Mouse (Mus musculus): ENCODE results near the gene Cdk6.

GRCm38 (mm10) chr5:3341111-3341911 is at the start of gene Cdk6:
- TF ChIP-seq CTCF (IDR thresholded peaks at IDR 0.05) (no peak), EP300 (IDR thresholded peaks at IDR 0.05; ENCODE audit: insufficient read depth, low read depth, low read length) (no peak)

Data from heart, adult 2 months (tissue).